Mouse (Mus musculus): ENCODE data around the gene Pcdh15. TPM values are rescaled to one million over a fixed set of nuclear protein-coding genes. Genes with fewer than 3 reads are reported as not detected.

The Pcdh15 gene
- polyA plus RNA-seq, 1 experiment from 2014 or later, result 0.53 TPM

- no peaks in the 10 kb centered on the region for H3K9me3 ChIP-seq (ENCODE audit: control insufficient read depth, low read length)
- H3K4me3 ChIP-seq (ENCODE audit: low read depth, low read length), result no peak overlapping the region
- ATAC-seq (ENCODE audit: low FRiP score) (no peak), DNase-seq (ENCODE audit: low spot score, missing footprints) (no peak)
- no peaks in the 10 kb centered on the region for H3K4me1 ChIP-seq (ENCODE audit: control insufficient read depth, insufficient read depth, low read length)
- no peaks in the 10 kb centered on the region for H3K27me3 ChIP-seq (ENCODE audit: control insufficient read depth, insufficient read depth, low read length)
- no peak overlapping the region for H3K4me2 ChIP-seq
- H3K9ac ChIP-seq (ENCODE audit: low read length), result no peak overlapping the region
- no peaks in the 10 kb centered on the region for H3K36me3 ChIP-seq (ENCODE audit: control insufficient read depth, insufficient read depth, low read length)
- WGBS, result 91% methylated on average over 4 of the region's 4 CpGs
- H3K27ac ChIP-seq (ENCODE audit: low read depth, low read length), result no peak overlapping the region
Observed at GRCm38 (mm10) chr10:74086653-74087052, 987.5 kb downstream of the Pcdh15 start.

DNA sequence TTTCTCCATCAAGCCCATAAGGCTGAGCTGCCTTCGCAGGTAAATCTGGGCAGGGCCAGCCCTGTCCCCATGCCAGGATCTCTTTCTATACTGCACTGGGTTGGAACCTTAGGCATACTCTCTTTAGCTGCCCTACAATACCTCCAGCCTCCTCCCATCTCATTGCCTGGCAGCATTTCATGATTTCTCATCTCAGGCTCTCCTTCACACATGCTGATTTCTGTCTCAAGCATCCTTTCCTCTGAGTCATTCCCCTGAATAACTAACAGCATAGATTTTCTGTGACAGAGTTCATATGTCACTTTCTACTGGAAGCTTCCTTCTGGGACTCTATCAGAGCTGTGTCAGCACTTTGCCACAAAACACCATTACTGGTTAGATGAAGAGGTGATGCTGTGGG is 999.2 kb downstream of the Pcdh15 start:
- H3K9ac ChIP-seq (ENCODE audit: low read length), result no peak overlapping the region
- no peak overlapping the region for H3K4me2 ChIP-seq
- WGBS, result 79% methylated on average over 1 of the region's 1 CpGs
- H3K4me3 ChIP-seq (ENCODE audit: low read depth, low read length), result no peak overlapping the region
- H3K4me1 ChIP-seq (ENCODE audit: control insufficient read depth, insufficient read depth, low read length), result no peaks in the 10 kb centered on the region
- ATAC-seq (ENCODE audit: low FRiP score) (no peak), DNase-seq (ENCODE audit: low spot score, missing footprints) (no peak)
- no peaks in the 10 kb centered on the region for H3K36me3 ChIP-seq (ENCODE audit: control insufficient read depth, insufficient read depth, low read length)
- no peaks in the 10 kb centered on the region for H3K27me3 ChIP-seq (ENCODE audit: control insufficient read depth, insufficient read depth, low read length)
- H3K27ac ChIP-seq (ENCODE audit: low read depth, low read length), result no peak overlapping the region
- H3K9me3 ChIP-seq (ENCODE audit: control insufficient read depth, low read length), result no peaks in the 10 kb centered on the region

DNA sequence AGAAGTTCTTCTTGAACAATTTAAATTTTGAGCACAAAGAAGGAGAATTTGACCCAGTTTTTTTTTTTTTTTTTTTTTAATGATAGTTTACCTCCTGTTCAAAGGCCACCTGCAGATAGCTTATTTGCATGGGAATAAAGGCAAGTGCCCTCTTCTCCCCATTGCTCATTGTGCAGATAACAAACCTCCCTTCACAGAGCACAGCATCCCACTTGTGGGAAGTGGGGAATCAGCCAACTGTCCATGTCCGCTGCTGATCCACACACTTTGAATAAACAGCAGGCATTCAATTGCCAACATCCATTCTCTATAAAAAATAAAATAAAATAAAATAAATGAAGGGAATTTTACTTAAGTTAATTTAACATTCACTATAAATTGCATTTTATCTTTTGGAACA is 1015.0 kb downstream of the Pcdh15 start:
- ATAC-seq (ENCODE audit: low FRiP score) (no peak), DNase-seq (ENCODE audit: low spot score, missing footprints) (no peak)
- no peaks in the 10 kb centered on the region for H3K9me3 ChIP-seq (ENCODE audit: control insufficient read depth, low read length)
- no peaks in the 10 kb centered on the region for H3K27me3 ChIP-seq (ENCODE audit: control insufficient read depth, insufficient read depth, low read length)
- H3K36me3 ChIP-seq (ENCODE audit: control insufficient read depth, insufficient read depth, low read length), result no peaks in the 10 kb centered on the region
- no peak overlapping the region for H3K27ac ChIP-seq (ENCODE audit: low read depth, low read length)
- no peak overlapping the region for H3K9ac ChIP-seq (ENCODE audit: low read length)
- H3K4me1 ChIP-seq (ENCODE audit: control insufficient read depth, insufficient read depth, low read length), result no peaks in the 10 kb centered on the region
- no peak overlapping the region for H3K4me2 ChIP-seq
- H3K4me3 ChIP-seq (ENCODE audit: low read depth, low read length), result no peak overlapping the region
- 42% methylated on average over 1 of the region's 1 CpGs for WGBS

DNA sequence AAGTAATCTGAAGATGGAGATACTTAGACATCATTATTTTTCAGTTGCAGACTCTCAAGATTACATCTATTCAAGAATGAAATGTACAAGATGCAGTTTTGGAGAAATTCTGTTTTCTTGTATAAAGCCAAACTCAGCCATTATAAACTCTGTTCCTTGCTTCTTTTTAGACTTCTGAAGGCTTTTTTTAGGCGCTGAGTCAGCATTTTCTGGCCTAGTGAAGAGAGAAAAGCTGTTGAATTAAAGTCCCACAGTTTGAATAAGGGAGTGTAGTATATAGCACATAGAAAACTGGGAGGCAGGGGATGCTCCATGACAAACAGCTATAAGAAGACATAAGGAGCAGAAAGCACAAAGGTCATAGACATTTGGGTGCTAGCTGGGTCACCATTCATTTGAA is 1017.7 kb downstream of the Pcdh15 start:
- WGBS, result 61% methylated on average over 1 of the region's 1 CpGs
- H3K4me1 ChIP-seq (ENCODE audit: control insufficient read depth, insufficient read depth, low read length), result no peaks in the 10 kb centered on the region
- H3K4me2 ChIP-seq, result no peak overlapping the region
- no peaks in the 10 kb centered on the region for H3K9me3 ChIP-seq (ENCODE audit: control insufficient read depth, low read length)
- ATAC-seq (ENCODE audit: low FRiP score), result no peak
- H3K9ac ChIP-seq (ENCODE audit: low read length), result no peak overlapping the region
- no peaks in the 10 kb centered on the region for H3K27me3 ChIP-seq (ENCODE audit: control insufficient read depth, insufficient read depth, low read length)
- H3K36me3 ChIP-seq (ENCODE audit: control insufficient read depth, insufficient read depth, low read length), result no peaks in the 10 kb centered on the region
- no peak for DNase-seq (ENCODE audit: low spot score, missing footprints)
- no peak overlapping the region for H3K4me3 ChIP-seq (ENCODE audit: low read depth, low read length)
- H3K27ac ChIP-seq (ENCODE audit: low read depth, low read length), result no peak overlapping the region

DNA sequence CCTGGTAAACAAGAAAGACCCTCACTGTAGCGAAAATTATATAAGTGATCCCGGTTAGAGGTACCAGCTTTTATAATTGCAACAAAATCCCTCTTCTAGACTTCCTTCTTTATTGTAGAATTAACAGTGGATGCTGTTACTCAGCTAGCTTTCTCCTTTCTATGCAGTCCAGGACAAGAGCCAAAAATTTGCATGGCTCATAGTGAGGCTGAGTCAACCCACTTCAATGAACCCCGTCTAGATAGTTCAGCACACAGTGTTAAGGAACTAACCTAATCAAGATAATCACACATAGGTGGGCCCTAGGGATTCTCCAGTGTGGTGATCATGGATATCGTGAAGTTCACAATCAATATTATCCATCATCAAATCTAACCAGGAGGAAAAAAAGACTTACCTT is 1024.3 kb downstream of the Pcdh15 start:
- Histone ChIP-seq H3K9ac (ENCODE audit: low read length) (no peak overlapping the region), H3K27ac (ENCODE audit: low read depth, low read length) (no peak overlapping the region), H3K27me3 (ENCODE audit: control insufficient read depth, insufficient read depth, low read length) (no peaks in the 10 kb centered on the region), H3K4me3 (ENCODE audit: low read depth, low read length) (no peak overlapping the region), H3K36me3 (ENCODE audit: control insufficient read depth, insufficient read depth, low read length) (no peaks in the 10 kb centered on the region), H3K9me3 (ENCODE audit: control insufficient read depth, low read length) (no peaks in the 10 kb centered on the region), H3K4me1 (ENCODE audit: control insufficient read depth, insufficient read depth, low read length) (no peaks in the 10 kb centered on the region), H3K4me2 (no peak overlapping the region)
- 87% methylated on average over 4 of the region's 4 CpGs for WGBS
- ATAC-seq (ENCODE audit: low FRiP score) (no peak), DNase-seq (ENCODE audit: low spot score, missing footprints) (no peak)

- no peak for ATAC-seq (ENCODE audit: low FRiP score)
- 76% methylated on average over 3 of the region's 3 CpGs for WGBS
- Histone ChIP-seq H3K27ac (ENCODE audit: low read depth, low read length) (no peak overlapping the region), H3K36me3 (ENCODE audit: control insufficient read depth, insufficient read depth, low read length) (no peaks in the 10 kb centered on the region), H3K4me1 (ENCODE audit: control insufficient read depth, insufficient read depth, low read length) (no peaks in the 10 kb centered on the region), H3K9ac (ENCODE audit: low read length) (no peak overlapping the region), H3K9me3 (ENCODE audit: control insufficient read depth, low read length) (no peaks in the 10 kb centered on the region), H3K27me3 (ENCODE audit: control insufficient read depth, insufficient read depth, low read length) (no peaks in the 10 kb centered on the region), H3K4me2 (no peak overlapping the region), H3K4me3 (ENCODE audit: low read depth, low read length) (no peak overlapping the region)
- DNase-seq (ENCODE audit: low spot score, missing footprints), result peak; percentile 66
Observed at GRCm38 (mm10) chr10:74129192-74129591, 1030.0 kb downstream of the Pcdh15 start.

- Histone ChIP-seq H3K36me3 (ENCODE audit: control insufficient read depth, insufficient read depth, low read length) (no peaks in the 10 kb centered on the region), H3K27me3 (ENCODE audit: control insufficient read depth, insufficient read depth, low read length) (no peaks in the 10 kb centered on the region), H3K9me3 (ENCODE audit: control insufficient read depth, low read length) (no peaks in the 10 kb centered on the region), H3K9ac (ENCODE audit: low read length) (no peak overlapping the region), H3K4me2 (no peak overlapping the region), H3K4me3 (ENCODE audit: low read depth, low read length) (no peak overlapping the region), H3K4me1 (ENCODE audit: control insufficient read depth, insufficient read depth, low read length) (no peaks in the 10 kb centered on the region), H3K27ac (ENCODE audit: low read depth, low read length) (no peak overlapping the region)
- DNase-seq (ENCODE audit: low spot score, missing footprints) (peak; percentile 51), ATAC-seq (ENCODE audit: low FRiP score) (no peak)
Observed at GRCm38 (mm10) chr10:74129665-74130064, 1030.5 kb downstream of the Pcdh15 start.

GRCm38 (mm10) chr10:74130805-74131204 is 1031.7 kb downstream of the Pcdh15 start:
- H3K4me3 ChIP-seq (ENCODE audit: low read depth, low read length), result no peak overlapping the region
- no peak overlapping the region for H3K27ac ChIP-seq (ENCODE audit: low read depth, low read length)
- DNase-seq (ENCODE audit: low spot score, missing footprints) (peak; percentile 67), ATAC-seq (ENCODE audit: low FRiP score) (no peak)
- H3K9ac ChIP-seq (ENCODE audit: low read length), result no peak overlapping the region
- H3K9me3 ChIP-seq (ENCODE audit: control insufficient read depth, low read length), result no peaks in the 10 kb centered on the region
- WGBS, result 91% methylated on average over 3 of the region's 3 CpGs
- no peaks in the 10 kb centered on the region for H3K4me1 ChIP-seq (ENCODE audit: control insufficient read depth, insufficient read depth, low read length)
- no peak overlapping the region for H3K4me2 ChIP-seq
- no peaks in the 10 kb centered on the region for H3K36me3 ChIP-seq (ENCODE audit: control insufficient read depth, insufficient read depth, low read length)
- no peaks in the 10 kb centered on the region for H3K27me3 ChIP-seq (ENCODE audit: control insufficient read depth, insufficient read depth, low read length)

- Histone ChIP-seq H3K27me3 (ENCODE audit: control insufficient read depth, insufficient read depth, low read length) (no peaks in the 10 kb centered on the region), H3K4me2 (no peak overlapping the region), H3K27ac (ENCODE audit: low read depth, low read length) (no peak overlapping the region), H3K4me1 (ENCODE audit: control insufficient read depth, insufficient read depth, low read length) (no peaks in the 10 kb centered on the region), H3K9ac (ENCODE audit: low read length) (no peak overlapping the region), H3K4me3 (ENCODE audit: low read depth, low read length) (no peak overlapping the region), H3K9me3 (ENCODE audit: control insufficient read depth, low read length) (no peaks in the 10 kb centered on the region), H3K36me3 (ENCODE audit: control insufficient read depth, insufficient read depth, low read length) (no peaks in the 10 kb centered on the region)
- no peak for DNase-seq (ENCODE audit: low spot score, missing footprints)
- ATAC-seq (ENCODE audit: low FRiP score), result no peak
Observed at GRCm38 (mm10) chr10:74147966-74148365, 1048.8 kb downstream of the Pcdh15 start.

DNA sequence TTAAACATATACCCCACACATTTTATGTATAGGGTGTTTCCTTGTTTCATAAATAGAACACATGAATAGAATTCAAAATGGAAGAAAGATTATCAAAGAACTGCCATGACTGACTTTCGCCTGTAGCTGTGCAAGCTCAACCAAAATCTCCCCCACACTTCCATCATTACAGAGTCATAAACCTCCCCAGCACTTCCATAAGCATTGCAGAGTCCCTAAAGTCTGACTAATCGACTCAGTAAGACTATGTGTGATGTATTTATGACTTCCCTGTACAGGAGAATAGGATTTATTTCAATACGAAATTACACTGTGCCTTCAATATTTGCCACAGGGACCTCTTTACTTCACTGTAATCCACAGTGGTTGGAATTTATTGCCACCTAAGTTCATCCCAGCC is 1082.8 kb downstream of the Pcdh15 start:
- no peak overlapping the region for H3K27ac ChIP-seq (ENCODE audit: low read depth, low read length)
- 71% methylated on average over 3 of the region's 3 CpGs for WGBS
- DNase-seq (ENCODE audit: low spot score, missing footprints), result no peak
- no peaks in the 10 kb centered on the region for H3K9me3 ChIP-seq (ENCODE audit: control insufficient read depth, low read length)
- H3K4me2 ChIP-seq, result no peak overlapping the region
- H3K27me3 ChIP-seq (ENCODE audit: control insufficient read depth, insufficient read depth, low read length), result no peaks in the 10 kb centered on the region
- H3K4me1 ChIP-seq (ENCODE audit: control insufficient read depth, insufficient read depth, low read length), result no peaks in the 10 kb centered on the region
- no peaks in the 10 kb centered on the region for H3K36me3 ChIP-seq (ENCODE audit: control insufficient read depth, insufficient read depth, low read length)
- no peak for ATAC-seq (ENCODE audit: low FRiP score)
- no peak overlapping the region for H3K4me3 ChIP-seq (ENCODE audit: low read depth, low read length)
- H3K9ac ChIP-seq (ENCODE audit: low read length), result no peak overlapping the region

Measured in midbrain, embryonic 11.5 days (tissue).